Mouse (Mus musculus) heart, adult 2 months (tissue): ENCODE measurements around the gene Isca2.

Experiments
- CTCF ChIP-seq: fragments of 200-600 bp; IDR thresholded peaks from 2 replicates; pipeline ENCODE4 v1.8.1; 2022; ENCODE audit warnings: antibody characterized with exemption, mild to moderate bottlenecking, moderate library complexity
- EP300 ChIP-seq: fragments of 200-500 bp; IDR thresholded peaks from 2 replicates; pipeline ENCODE4 v1.6.1; 2011; ENCODE audit warnings: low read depth, low read length, control low read depth; ENCODE audit not compliant: insufficient read depth
- POLR2A ChIP-seq: fragments of 200-500 bp; IDR thresholded peaks from 2 replicates; pipeline ENCODE4 v1.6.1; 2011; ENCODE audit warnings: mild to moderate bottlenecking, low read depth, low read length, control low read depth; ENCODE audit not compliant: insufficient read depth

DNA sequence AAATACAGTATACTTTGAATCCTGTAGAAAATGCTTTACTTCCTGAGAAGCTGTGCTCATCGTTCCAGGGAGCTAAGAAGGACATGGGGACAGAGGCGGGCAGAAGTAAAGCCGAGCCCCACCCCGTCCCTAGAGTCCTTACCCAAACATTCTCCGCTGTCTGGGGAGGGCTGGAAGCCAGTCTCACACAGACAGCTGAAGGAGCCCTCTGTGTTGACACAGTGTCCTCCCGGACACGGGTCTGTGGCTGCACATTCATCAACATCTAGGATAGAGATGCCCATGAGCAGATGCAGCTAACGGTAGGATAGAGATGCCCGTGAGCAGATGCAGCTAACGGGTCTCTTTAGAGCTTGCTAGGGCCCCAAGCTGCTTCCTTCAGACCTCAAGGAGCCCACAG lies 17.8 kb downstream of the Isca2 start:
- no peak for TF ChIP-seq CTCF
- no peak for TF ChIP-seq POLR2A
- no peak for TF ChIP-seq EP300
